Mouse (Mus musculus): ENCODE measurements at regions not wholly inside any gene's neighbourhood (a gene's known extent, or its start where the extent isn't known, plus 50 kb on each side); places are given as distances from the start of the nearest gene placed in this dataset.
"Not testable (repeated sequence)": the region's sequence is repeated elsewhere in the genome, so short reads cannot be mapped to it uniquely, and the experiment has no call there.

- CTCF ChIA-PET: no interaction called here
Observed at GRCm38 (mm10) chr15:60333573-60334306, 317.3 kb upstream of the 4933412E24Rik start.

- CTCF ChIA-PET: no interaction called here
Observed at GRCm38 (mm10) chr15:60317577-60317976, 301.2 kb upstream of the 4933412E24Rik start.

GRCm38 (mm10) chr15:60315210-60315609 is 298.8 kb upstream of the 4933412E24Rik start:
- CTCF ChIA-PET: no interaction called here

GRCm38 (mm10) chr15:60309909-60310308 is 293.5 kb upstream of the 4933412E24Rik start:
- CTCF ChIA-PET: no interaction called here

GRCm38 (mm10) chr15:60308968-60309367 is 292.6 kb upstream of the 4933412E24Rik start:
- CTCF ChIA-PET: no interaction called here

- CTCF ChIA-PET: no interaction called here
Observed at GRCm38 (mm10) chr15:60308126-60308525, 291.7 kb upstream of the 4933412E24Rik start.

- CTCF ChIA-PET: no interaction called here
Observed at GRCm38 (mm10) chr15:60303501-60303900, 287.1 kb upstream of the 4933412E24Rik start.

GRCm38 (mm10) chr15:60301939-60302338 is 285.5 kb upstream of the 4933412E24Rik start:
- CTCF ChIA-PET: no interaction called here

- CTCF ChIA-PET: no interaction called here
Observed at GRCm38 (mm10) chr15:60285321-60285720, 268.9 kb upstream of the 4933412E24Rik start.

GRCm38 (mm10) chr15:60280378-60280777 is 264.0 kb upstream of the 4933412E24Rik start:
- CTCF ChIA-PET: no interaction called here

- CTCF ChIA-PET: not testable (repeated sequence)
Observed at GRCm38 (mm10) chr15:60253661-60254060, 237.2 kb upstream of the 4933412E24Rik start.

GRCm38 (mm10) chr15:60226335-60226938 is 210.0 kb upstream of the 4933412E24Rik start:
- CTCF ChIA-PET: interaction anchor here (0.5 kb wide), 1 partner anchor 106 kb away, joined by 3 read pairs; no protein-coding TSS in a partner anchor

GRCm38 (mm10) chr15:60195070-60195469 is 178.7 kb upstream of the 4933412E24Rik start:
- CTCF ChIA-PET: no interaction called here

- CTCF ChIA-PET: no interaction called here
Observed at GRCm38 (mm10) chr15:60193157-60193556, 176.7 kb upstream of the 4933412E24Rik start.

GRCm38 (mm10) chr15:60187002-60187715 is 170.7 kb upstream of the 4933412E24Rik start:
- CTCF ChIA-PET: no interaction called here

GRCm38 (mm10) chr15:60141554-60142070 is 125.2 kb upstream of the 4933412E24Rik start:
- CTCF ChIA-PET: no interaction called here

GRCm38 (mm10) chr15:60136671-60137070 is 120.3 kb upstream of the 4933412E24Rik start:
- CTCF ChIA-PET: no interaction called here

- CTCF ChIA-PET: no interaction called here
Observed at GRCm38 (mm10) chr15:60134515-60134914, 118.1 kb upstream of the 4933412E24Rik start.

- CTCF ChIA-PET: no interaction called here
Observed at GRCm38 (mm10) chr15:60132701-60133100, 116.3 kb upstream of the 4933412E24Rik start.

GRCm38 (mm10) chr15:60124461-60124860 is 108.0 kb upstream of the 4933412E24Rik start:
- CTCF ChIA-PET: interaction anchor here (0.6 kb wide), 1 partner anchor 200 kb away, joined by 5 read pairs; no protein-coding TSS in a partner anchor

- CTCF ChIA-PET: interaction anchor here (0.7 kb wide), 1 partner anchor 107 kb away, joined by 3 read pairs; no protein-coding TSS in a partner anchor
Observed at GRCm38 (mm10) chr15:60119926-60120325, 103.5 kb upstream of the 4933412E24Rik start.

GRCm38 (mm10) chr15:60111885-60112284 is 95.5 kb upstream of the 4933412E24Rik start:
- CTCF ChIA-PET: no interaction called here

GRCm38 (mm10) chr15:60111046-60111445 is 94.6 kb upstream of the 4933412E24Rik start:
- CTCF ChIA-PET: no interaction called here
